Mouse (Mus musculus): ENCODE results near the gene Slc25a51. TPM values are rescaled to one million over a fixed set of nuclear protein-coding genes. Genes with fewer than 3 reads are reported as not detected.

Gene Slc25a51
- polyA plus RNA-seq, 1 experiment: 98.9 TPM

- Histone ChIP-seq H3K4me3 (ENCODE audit: insufficient read depth, low read length) (no peak overlapping the region), H3K4me1 (ENCODE audit: control insufficient read depth, insufficient read depth, low read length) (no peaks in the 10 kb centered on the region), H3K27ac (ENCODE audit: insufficient read depth, low read length) (no peak overlapping the region)
- TF ChIP-seq POLR2A (IDR thresholded peaks at IDR 0.05; ENCODE audit: extremely low read depth, insufficient read depth, low read length): no peak
- no peak for TF ChIP-seq CTCF (IDR thresholded peaks at IDR 0.05; ENCODE audit: extremely low read depth, insufficient read depth, low read length)
Observed at GRCm38 (mm10) chr4:45431806-45432205, 23.2 kb upstream of the Slc25a51 start.

- H3K27ac ChIP-seq (ENCODE audit: insufficient read depth, low read length): no peak overlapping the region
- no peaks in the 10 kb centered on the region for H3K4me1 ChIP-seq (ENCODE audit: control insufficient read depth, insufficient read depth, low read length)
- no peak for TF ChIP-seq CTCF (IDR thresholded peaks at IDR 0.05; ENCODE audit: extremely low read depth, insufficient read depth, low read length)
- no peak overlapping the region for H3K4me3 ChIP-seq (ENCODE audit: insufficient read depth, low read length)
Observed at GRCm38 (mm10) chr4:45431316-45431715, 22.8 kb upstream of the Slc25a51 start.

- no peak overlapping the region for H3K27ac ChIP-seq (ENCODE audit: insufficient read depth, low read length)
- TF ChIP-seq POLR2A (IDR thresholded peaks at IDR 0.05; ENCODE audit: extremely low read depth, insufficient read depth, low read length) (no peak), CTCF (IDR thresholded peaks at IDR 0.05; ENCODE audit: extremely low read depth, insufficient read depth, low read length) (no peak)
- no peak overlapping the region for H3K4me3 ChIP-seq (ENCODE audit: insufficient read depth, low read length)
- no peaks in the 10 kb centered on the region for H3K4me1 ChIP-seq (ENCODE audit: control insufficient read depth, insufficient read depth, low read length)
Observed at GRCm38 (mm10) chr4:45429451-45429850, 20.9 kb upstream of the Slc25a51 start.

GRCm38 (mm10) chr4:45426724-45427457, 18.3 kb upstream of the Slc25a51 start:
- TF ChIP-seq CTCF (IDR thresholded peaks at IDR 0.05; ENCODE audit: extremely low read depth, insufficient read depth, low read length) (no peak), POLR2A (IDR thresholded peaks at IDR 0.05; ENCODE audit: extremely low read depth, insufficient read depth, low read length) (no peak)
- no peaks in the 10 kb centered on the region for H3K4me1 ChIP-seq (ENCODE audit: control insufficient read depth, insufficient read depth, low read length)

GRCm38 (mm10) chr4:45423406-45423805, 14.8 kb upstream of the Slc25a51 start:
- Histone ChIP-seq H3K4me1 (ENCODE audit: control insufficient read depth, insufficient read depth, low read length) (no peaks in the 10 kb centered on the region), H3K27ac (ENCODE audit: insufficient read depth, low read length) (no peak overlapping the region), H3K4me3 (ENCODE audit: insufficient read depth, low read length) (no peak overlapping the region)
- TF ChIP-seq POLR2A (IDR thresholded peaks at IDR 0.05; ENCODE audit: extremely low read depth, insufficient read depth, low read length): no peak
- no peak for TF ChIP-seq CTCF (IDR thresholded peaks at IDR 0.05; ENCODE audit: extremely low read depth, insufficient read depth, low read length)

More at GRCm38 (mm10) chr4:45426724-45427457, 18.3 kb upstream of the Slc25a51 start:
- no peak overlapping the region for H3K4me3 ChIP-seq (ENCODE audit: insufficient read depth, low read length)
- no peak overlapping the region for H3K27ac ChIP-seq (ENCODE audit: insufficient read depth, low read length)

- Histone ChIP-seq H3K27ac (ENCODE audit: insufficient read depth, low read length) (no peak overlapping the region), H3K4me3 (ENCODE audit: insufficient read depth, low read length) (no peak overlapping the region), H3K4me1 (ENCODE audit: control insufficient read depth, insufficient read depth, low read length) (no peaks in the 10 kb centered on the region)
- TF ChIP-seq POLR2A (IDR thresholded peaks at IDR 0.05; ENCODE audit: extremely low read depth, insufficient read depth, low read length) (no peak), CTCF (IDR thresholded peaks at IDR 0.05; ENCODE audit: extremely low read depth, insufficient read depth, low read length) (no peak)
Observed at GRCm38 (mm10) chr4:45422640-45423039, 14.1 kb upstream of the Slc25a51 start.

GRCm38 (mm10) chr4:45421519-45422260, 13.1 kb upstream of the Slc25a51 start:
- TF ChIP-seq POLR2A (IDR thresholded peaks at IDR 0.05; ENCODE audit: extremely low read depth, insufficient read depth, low read length) (no peak), CTCF (IDR thresholded peaks at IDR 0.05; ENCODE audit: extremely low read depth, insufficient read depth, low read length) (no peak)
- Histone ChIP-seq H3K4me3 (ENCODE audit: insufficient read depth, low read length) (no peak overlapping the region), H3K27ac (ENCODE audit: insufficient read depth, low read length) (no peak overlapping the region), H3K4me1 (ENCODE audit: control insufficient read depth, insufficient read depth, low read length) (no peaks in the 10 kb centered on the region)

- no peak for TF ChIP-seq CTCF (IDR thresholded peaks at IDR 0.05; ENCODE audit: extremely low read depth, insufficient read depth, low read length)
- no peak overlapping the region for H3K4me3 ChIP-seq (ENCODE audit: insufficient read depth, low read length)
- H3K4me1 ChIP-seq (ENCODE audit: control insufficient read depth, insufficient read depth, low read length): no peaks in the 10 kb centered on the region
- H3K27ac ChIP-seq (ENCODE audit: insufficient read depth, low read length): no peak overlapping the region
Observed at GRCm38 (mm10) chr4:45420733-45421132, 12.2 kb upstream of the Slc25a51 start.

GRCm38 (mm10) chr4:45419051-45419450, 10.5 kb upstream of the Slc25a51 start:
- TF ChIP-seq POLR2A (IDR thresholded peaks at IDR 0.05; ENCODE audit: extremely low read depth, insufficient read depth, low read length) (no peak), CTCF (IDR thresholded peaks at IDR 0.05; ENCODE audit: extremely low read depth, insufficient read depth, low read length) (no peak)
- H3K4me3 ChIP-seq (ENCODE audit: insufficient read depth, low read length): no peak overlapping the region; the same call in 1 of the 2 replicates
- H3K27ac ChIP-seq (ENCODE audit: insufficient read depth, low read length): no peak overlapping the region
- no peaks in the 10 kb centered on the region for H3K4me1 ChIP-seq (ENCODE audit: control insufficient read depth, insufficient read depth, low read length)
